Mouse (Mus musculus) forebrain, embryonic 15.5 days (tissue): ENCODE measurements around the gene Hmcn2. TPM values are rescaled to one million over a fixed set of nuclear protein-coding genes. Genes with fewer than 3 reads are reported as not detected.
A peak's percentile ranks its signal among the peaks of the same experiment; 100 is the strongest.

Source experiments
- ATAC-seq: fragments of 200-750 bp; cut with Nextera tagmentation; replicated peaks from 2 replicates; pipeline ENCODE4 v1.8.0; 2017; ENCODE audit warnings: mild to moderate bottlenecking, moderate TSS enrichment, moderate library complexity
- H3K27ac ChIP-seq: fragments of 300-500 bp; sonication (generic); replicated peaks from 2 replicates; pipeline ENCODE4 v1.5.1; 2015; ENCODE audit warnings: mild to moderate bottlenecking, inconsistent platforms
- H3K27me3 ChIP-seq: fragments of 300-500 bp; sonication (generic); 2 replicates; pipeline ENCODE4 v1.6.1; 2015; ENCODE audit warnings: inconsistent platforms
- H3K36me3 ChIP-seq: fragments of 300-500 bp; sonication (generic); 2 replicates; pipeline ENCODE4 v1.6.1; 2015; ENCODE audit warnings: mild to moderate bottlenecking, inconsistent platforms
- H3K4me1 ChIP-seq: fragments of 300-500 bp; sonication (generic); 2 replicates; pipeline ENCODE4 v1.6.1; 2015; ENCODE audit warnings: inconsistent platforms
- H3K4me2 ChIP-seq: fragments of 300-500 bp; sonication (generic); replicated peaks from 2 replicates; pipeline ENCODE4 v1.6.1; 2015; ENCODE audit warnings: mild to moderate bottlenecking, inconsistent platforms
- H3K4me3 ChIP-seq: fragments of 300-500 bp; sonication (generic); 2 replicates; pipeline ENCODE4 v1.5.1; 2015; ENCODE audit warnings: mild to moderate bottlenecking, inconsistent platforms
- H3K9ac ChIP-seq: fragments of 300-500 bp; sonication (generic); replicated peaks from 2 replicates; pipeline ENCODE4 v1.6.1; 2015; ENCODE audit warnings: mild to moderate bottlenecking, inconsistent platforms
- H3K9me3 ChIP-seq: fragments of 300-500 bp; sonication (generic); 2 replicates; pipeline ENCODE4 v1.6.1; 2016; ENCODE audit warnings: inconsistent platforms
- WGBS: fragments of 180-500 bp; shearing (Covaris S2); methylation state at CpG from one replicate; pipeline ENCODE4 v1.1.7; 2015; ENCODE audit warnings: mixed read lengths; 5-methylcytosine and 5-hydroxymethylcytosine counted together
- polyA plus RNA-seq: library from polyadenylated mRNA; unstranded; fragments of >200 nt; fragmentation: Nextera tagmentation; extraction: Ambion mirVana; gene quantifications from 2 replicates; pipeline ENCODE4 v1.2.1, GENCODE M21; 2015

Hmcn2 gene
- 0.19 and 0.22 TPM in 2 replicates for polyA plus RNA-seq

DNA sequence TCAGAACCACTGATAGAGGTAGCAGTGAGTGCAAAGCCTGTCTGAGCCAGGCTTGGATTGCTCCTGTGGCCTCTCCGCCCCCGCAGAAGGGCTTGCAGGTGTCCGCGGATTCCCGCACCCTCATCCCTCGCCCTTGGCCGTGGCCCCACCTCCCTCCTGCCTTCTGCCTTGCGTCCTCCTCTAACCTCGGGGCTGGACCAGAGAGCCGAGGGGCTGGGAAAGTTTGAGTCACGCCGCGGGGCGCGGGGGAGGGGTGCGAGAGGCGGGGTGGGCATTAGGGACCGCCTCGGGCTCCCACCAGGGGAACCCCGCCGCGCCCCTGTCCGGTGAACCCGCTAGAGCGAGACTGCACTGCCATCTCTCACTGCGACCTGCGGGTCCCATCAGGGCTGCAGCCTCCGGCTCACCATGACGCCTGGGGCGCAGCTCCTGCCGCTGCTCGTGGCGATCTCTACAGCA is at the start of gene Hmcn2:
Gene Hmcn2 (plus strand): TSS at position 409 of the 459 bp plus-strand sequence.
- H3K4me2 ChIP-seq: peak within 1 kb of the TSS; percentile 27
- H3K9ac ChIP-seq: no peak within 1 kb of the TSS
- H3K9me3 ChIP-seq: no peaks in the 10 kb centered on the region
- no peaks in the 10 kb centered on the region for H3K36me3 ChIP-seq
- no peak for ATAC-seq
- H3K27ac ChIP-seq: no peak within 1 kb of the TSS
- peaks cover 4% of the 10 kb centered on the region; the same call in 1 of the 2 replicates for H3K4me1 ChIP-seq
- WGBS: 1% methylated on average over 33 of the region's 33 CpGs
- peaks cover 56% of the 10 kb centered on the region for H3K27me3 ChIP-seq
- peak within 1 kb of the TSS; percentile 7 for H3K4me3 ChIP-seq

DNA sequence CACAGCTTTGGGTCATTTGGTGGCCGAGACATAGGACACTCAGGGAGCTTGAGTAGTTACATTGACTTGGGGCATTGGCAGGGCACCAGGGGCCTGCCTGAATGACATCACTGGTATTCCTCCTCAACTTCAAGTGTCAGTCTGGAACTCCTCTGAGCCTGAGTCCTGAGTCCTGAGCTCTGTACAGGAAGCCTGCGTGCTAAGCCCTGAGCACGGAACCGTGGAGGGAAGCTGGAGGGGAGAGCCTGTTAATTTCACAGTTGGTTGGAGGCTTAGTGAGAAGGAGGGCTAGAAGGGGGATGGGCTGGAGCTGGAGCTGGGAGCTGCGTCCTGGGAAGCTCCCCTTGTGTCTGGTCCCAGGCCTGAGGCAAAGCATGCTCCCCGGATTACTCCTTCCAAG is 46.8 kb upstream of the Hmcn2 start:
- no peaks in the 10 kb centered on the region for H3K27me3 ChIP-seq
- peaks cover 66% of the 10 kb centered on the region for H3K4me1 ChIP-seq
- ATAC-seq: no peak
- H3K27ac ChIP-seq: no peak overlapping the region
- no peaks in the 10 kb centered on the region for H3K36me3 ChIP-seq
- WGBS: 10% methylated on average over 6 of the region's 6 CpGs
- H3K4me2 ChIP-seq: no peak overlapping the region
- no peak overlapping the region for H3K9ac ChIP-seq
- no peaks in the 10 kb centered on the region for H3K9me3 ChIP-seq
- no peak overlapping the region for H3K4me3 ChIP-seq

DNA sequence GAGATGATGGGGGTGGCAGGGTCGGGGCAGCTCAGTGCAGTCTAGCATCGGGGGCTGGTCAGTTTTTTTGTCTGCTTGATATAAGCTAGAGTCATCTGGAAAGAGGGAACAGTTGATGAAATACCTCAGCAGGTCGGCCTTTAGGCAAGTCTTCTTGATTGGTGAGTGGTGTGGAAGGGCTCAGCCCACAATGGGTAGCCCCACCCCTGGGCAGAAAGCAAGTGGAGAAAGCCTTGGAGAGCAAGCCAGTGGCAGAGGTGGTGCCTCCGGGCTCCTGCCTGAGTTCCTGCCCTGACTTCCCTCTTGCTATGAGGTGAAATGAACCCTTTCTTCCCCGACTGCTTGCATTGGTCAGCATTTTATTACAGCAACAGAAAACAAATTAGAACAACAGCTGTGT is 45.6 kb upstream of the Hmcn2 start:
- no peaks in the 10 kb centered on the region for H3K9me3 ChIP-seq
- H3K27ac ChIP-seq: no peak overlapping the region
- H3K27me3 ChIP-seq: no peaks in the 10 kb centered on the region
- H3K4me2 ChIP-seq: no peak overlapping the region
- no peak for ATAC-seq
- no peaks in the 10 kb centered on the region for H3K36me3 ChIP-seq
- H3K9ac ChIP-seq: no peak overlapping the region
- peaks cover 55% of the 10 kb centered on the region for H3K4me1 ChIP-seq
- no peak overlapping the region for H3K4me3 ChIP-seq
- WGBS: 40% methylated on average over 5 of the region's 5 CpGs

DNA sequence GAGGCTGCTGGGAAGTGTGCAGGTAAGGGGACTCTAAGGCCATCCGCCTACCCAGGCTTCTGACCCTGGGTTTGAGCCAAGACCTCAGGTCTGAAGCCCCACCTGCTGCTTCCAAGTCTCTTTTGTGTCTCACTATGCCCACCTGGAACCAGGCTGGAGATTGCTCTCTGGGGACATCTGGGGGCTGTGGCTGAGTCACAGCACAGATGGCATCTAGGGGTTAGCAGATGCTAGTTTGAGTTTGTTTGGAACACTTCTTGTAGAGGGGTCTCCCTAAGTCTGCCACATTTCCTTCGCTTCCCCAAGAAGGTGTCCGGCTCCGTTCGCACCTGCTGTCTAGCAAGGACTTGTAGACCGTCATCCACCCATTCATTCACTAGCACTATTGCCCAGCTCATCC is 45.0 kb upstream of the Hmcn2 start:
- 0 out of 2 replicates have a peak, but pooled peaks have one; percentile 15 for ATAC-seq
- peak overlapping the region; percentile 68 for H3K27ac ChIP-seq

DNA sequence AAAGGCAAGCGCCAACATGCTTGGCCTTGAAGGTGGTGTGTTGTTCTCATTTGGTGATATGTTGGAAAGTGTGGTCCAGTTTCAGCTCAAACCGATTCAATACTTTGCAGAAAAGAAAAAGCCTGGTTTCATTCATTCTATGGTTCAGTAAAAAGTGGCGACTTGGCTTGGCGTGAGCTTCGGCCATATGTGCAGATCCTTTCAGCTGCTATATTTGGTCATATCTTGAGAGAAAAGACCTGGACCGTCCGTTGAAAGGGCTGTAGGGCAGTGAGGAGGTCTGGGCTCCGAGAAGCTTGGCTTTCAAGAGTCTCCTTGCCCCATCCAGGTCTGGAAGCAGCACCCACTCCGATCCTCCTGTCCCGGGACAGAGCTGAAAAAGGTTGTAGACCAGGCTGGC is 44.4 kb upstream of the Hmcn2 start:
- Histone ChIP-seq H3K4me2 (no peak overlapping the region), H3K9me3 (no peaks in the 10 kb centered on the region), H3K27me3 (no peaks in the 10 kb centered on the region), H3K36me3 (no peaks in the 10 kb centered on the region), H3K4me3 (no peak overlapping the region), H3K27ac (no peak overlapping the region), H3K4me1 (peaks cover 42% of the 10 kb centered on the region), H3K9ac (no peak overlapping the region)
- ATAC-seq: no peak
- 95% methylated on average over 10 of the region's 10 CpGs for WGBS

More for the DNA sequence above, 45.0 kb upstream of the Hmcn2 start:
- H3K36me3 ChIP-seq: no peaks in the 10 kb centered on the region
- 63% methylated on average over 6 of the region's 6 CpGs for WGBS
- H3K4me2 ChIP-seq: no peak overlapping the region
- H3K9ac ChIP-seq: no peak overlapping the region
- H3K4me1 ChIP-seq: peaks cover 49% of the 10 kb centered on the region
- H3K9me3 ChIP-seq: no peaks in the 10 kb centered on the region
- no peak overlapping the region for H3K4me3 ChIP-seq
- H3K27me3 ChIP-seq: no peaks in the 10 kb centered on the region

DNA sequence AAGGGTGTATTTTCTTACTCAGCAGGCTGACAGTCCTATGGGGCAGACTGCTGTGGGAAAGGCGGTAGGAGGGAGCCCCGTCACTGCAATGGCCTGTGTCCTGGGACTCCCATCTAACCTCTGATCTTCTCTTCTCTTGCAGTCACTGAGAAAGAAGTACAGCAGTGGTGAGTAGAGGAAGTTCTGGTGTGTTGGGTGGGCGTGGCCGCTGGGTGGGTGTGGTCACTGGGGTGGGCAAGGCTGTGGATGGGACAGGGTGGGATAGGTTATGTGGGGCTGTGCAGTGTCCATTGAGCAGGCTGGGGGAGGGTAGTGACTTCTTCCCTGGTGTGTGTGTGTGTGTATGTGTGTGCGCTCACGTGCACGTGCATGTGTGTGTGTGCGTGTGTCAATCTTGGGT is 43.7 kb upstream of the Hmcn2 start:
- Histone ChIP-seq H3K36me3 (0 out of 2 replicates have a peak, but pooled peaks cover 1% of the 10 kb centered on the region), H3K9ac (no peak overlapping the region), H3K27ac (no peak overlapping the region), H3K4me1 (peaks cover 36% of the 10 kb centered on the region), H3K27me3 (no peaks in the 10 kb centered on the region), H3K4me2 (no peak overlapping the region), H3K4me3 (no peak overlapping the region), H3K9me3 (no peaks in the 10 kb centered on the region)
- WGBS: 90% methylated on average over 8 of the region's 8 CpGs
- no peak for ATAC-seq

DNA sequence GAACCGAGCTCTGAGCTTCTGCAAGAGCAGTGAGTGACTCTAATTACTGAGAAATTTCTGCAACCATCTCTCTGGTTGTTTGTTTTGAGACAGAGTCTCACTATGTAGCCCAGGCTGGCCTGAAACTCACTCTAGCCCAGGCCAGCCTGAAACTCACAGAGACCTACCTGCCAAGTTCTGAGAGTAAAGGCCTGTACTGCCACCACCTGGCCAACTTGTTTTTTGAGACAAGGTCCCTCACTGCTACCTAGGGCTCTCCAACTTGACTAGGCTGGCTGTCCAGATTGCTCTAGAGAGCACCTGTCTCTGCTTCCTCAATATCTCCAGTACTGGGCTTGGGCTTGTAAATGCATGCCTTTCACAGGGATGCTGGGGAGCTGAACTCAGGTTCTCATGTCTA is 43.1 kb upstream of the Hmcn2 start:
- Histone ChIP-seq H3K27ac (no peak overlapping the region), H3K4me3 (no peak overlapping the region), H3K9me3 (no peaks in the 10 kb centered on the region), H3K4me1 (peaks cover 31% of the 10 kb centered on the region), H3K36me3 (0 out of 2 replicates have a peak, but pooled peaks cover 5% of the 10 kb centered on the region), H3K9ac (no peak overlapping the region), H3K27me3 (no peaks in the 10 kb centered on the region), H3K4me2 (no peak overlapping the region)
- ATAC-seq: no peak
- 90% methylated on average over 1 of the region's 1 CpGs for WGBS

DNA sequence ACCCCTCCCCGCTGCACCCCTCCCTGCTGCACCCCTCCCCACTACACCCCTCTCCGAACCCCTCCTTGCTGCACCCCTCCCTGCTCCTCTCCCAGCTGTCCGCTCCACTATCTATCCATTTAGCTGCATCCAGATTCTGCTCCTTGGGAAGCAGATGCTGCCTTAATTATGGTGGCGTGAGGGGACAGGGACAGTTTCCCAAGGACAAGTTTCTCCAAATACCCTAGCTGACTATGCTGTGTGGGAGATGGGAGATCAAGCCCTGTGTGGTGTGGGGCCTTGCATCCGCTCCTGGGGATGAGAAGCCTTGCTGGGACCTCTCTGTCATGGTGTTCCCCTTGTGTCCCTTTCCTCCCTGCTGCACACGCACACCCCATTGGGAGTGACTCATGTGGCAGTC is 39.2 kb upstream of the Hmcn2 start:
- no peaks in the 10 kb centered on the region for H3K27me3 ChIP-seq
- H3K9me3 ChIP-seq: no peaks in the 10 kb centered on the region
- H3K9ac ChIP-seq: no peak overlapping the region
- ATAC-seq: no peak
- no peak overlapping the region for H3K4me2 ChIP-seq
- WGBS: 87% methylated on average over 6 of the region's 6 CpGs
- 0 out of 2 replicates have a peak, but pooled peaks cover 10% of the 10 kb centered on the region for H3K36me3 ChIP-seq
- H3K27ac ChIP-seq: no peak overlapping the region
- no peak overlapping the region for H3K4me3 ChIP-seq
- H3K4me1 ChIP-seq: peaks cover 18% of the 10 kb centered on the region

DNA sequence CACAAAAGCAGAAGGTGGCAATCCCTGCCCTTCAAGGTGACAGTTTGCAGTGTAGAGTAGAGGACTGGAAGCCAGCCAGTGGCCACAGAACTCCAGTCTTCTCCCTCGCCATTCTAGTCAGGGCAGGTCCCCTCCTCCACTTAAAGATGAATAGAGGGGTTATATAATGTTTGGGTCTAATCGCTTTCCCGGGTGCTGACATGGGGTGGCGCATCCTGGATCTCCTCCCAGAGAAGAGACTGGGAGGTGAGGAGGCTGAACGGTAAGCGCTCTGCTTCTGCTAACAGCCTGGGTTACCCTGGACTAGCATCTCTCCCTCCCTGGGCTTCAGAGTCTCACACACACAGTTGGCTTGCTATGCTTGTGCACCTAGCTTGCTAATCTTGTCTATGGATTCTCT is 36.4 kb upstream of the Hmcn2 start:
- 57% methylated on average over 6 of the region's 6 CpGs for WGBS
- no peak for ATAC-seq
- Histone ChIP-seq H3K36me3 (peaks cover 28% of the 10 kb centered on the region; the same call in 1 of the 2 replicates), H3K9me3 (no peaks in the 10 kb centered on the region), H3K4me2 (no peak overlapping the region), H3K27ac (0 out of 2 replicates have a peak overlapping the region, but pooled peaks have one; percentile 34), H3K4me1 (peaks cover 25% of the 10 kb centered on the region), H3K27me3 (no peaks in the 10 kb centered on the region), H3K9ac (no peak overlapping the region), H3K4me3 (no peak overlapping the region)

DNA sequence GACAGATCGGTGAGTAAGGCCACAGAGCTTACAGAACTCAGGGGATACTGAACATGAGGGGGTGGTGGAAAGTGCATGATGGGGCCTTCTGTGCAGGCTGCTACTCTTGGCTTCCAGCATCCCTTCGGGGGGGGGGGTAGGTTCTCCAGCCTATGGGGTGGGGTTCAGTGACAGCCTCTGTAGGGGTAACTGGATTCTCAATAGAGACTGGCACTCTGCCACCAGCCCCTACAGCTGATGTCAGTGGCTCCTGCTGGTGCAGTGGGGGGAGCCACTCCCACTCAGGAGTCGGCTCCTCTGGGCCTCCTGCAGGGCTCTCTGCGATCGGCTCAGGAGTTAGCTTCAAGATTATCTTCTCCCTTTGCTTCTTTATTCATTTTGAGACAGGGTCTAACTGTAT is 35.7 kb upstream of the Hmcn2 start:
- no peak overlapping the region for H3K9ac ChIP-seq
- no peaks in the 10 kb centered on the region for H3K27me3 ChIP-seq
- H3K9me3 ChIP-seq: no peaks in the 10 kb centered on the region
- 0 out of 2 replicates have a peak overlapping the region, but pooled peaks have one; percentile 34 for H3K27ac ChIP-seq
- H3K4me3 ChIP-seq: no peak overlapping the region
- H3K36me3 ChIP-seq: peaks cover 28% of the 10 kb centered on the region; the same call in 1 of the 2 replicates
- WGBS: 51% methylated on average over 5 of the region's 5 CpGs
- H3K4me1 ChIP-seq: peaks cover 25% of the 10 kb centered on the region
- no peak overlapping the region for H3K4me2 ChIP-seq
- peak; percentile 42; the same call in 1 of the 2 replicates for ATAC-seq

DNA sequence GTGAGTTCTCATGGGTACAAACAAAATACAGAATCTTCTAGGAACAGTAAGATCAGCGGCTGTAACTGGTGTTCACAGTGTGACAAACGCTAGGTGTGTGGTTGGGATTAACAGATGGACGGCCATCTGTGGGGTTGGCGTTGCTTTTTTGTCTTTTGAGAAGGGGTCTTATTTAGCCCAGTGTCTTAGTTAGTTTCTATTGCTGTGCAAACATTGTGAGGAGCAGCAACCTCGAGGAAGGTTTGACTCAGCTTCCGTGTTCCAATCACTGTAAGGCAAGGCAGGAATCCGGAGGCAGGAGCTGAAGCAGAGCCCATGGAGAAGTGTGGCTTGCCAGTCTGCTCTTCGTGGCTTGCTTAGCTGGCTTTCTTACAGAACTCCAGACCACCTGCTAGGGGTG is 33.1 kb upstream of the Hmcn2 start:
- ATAC-seq: no peak
- 42% methylated on average over 8 of the region's 8 CpGs for WGBS
- H3K4me2 ChIP-seq: no peak overlapping the region

DNA sequence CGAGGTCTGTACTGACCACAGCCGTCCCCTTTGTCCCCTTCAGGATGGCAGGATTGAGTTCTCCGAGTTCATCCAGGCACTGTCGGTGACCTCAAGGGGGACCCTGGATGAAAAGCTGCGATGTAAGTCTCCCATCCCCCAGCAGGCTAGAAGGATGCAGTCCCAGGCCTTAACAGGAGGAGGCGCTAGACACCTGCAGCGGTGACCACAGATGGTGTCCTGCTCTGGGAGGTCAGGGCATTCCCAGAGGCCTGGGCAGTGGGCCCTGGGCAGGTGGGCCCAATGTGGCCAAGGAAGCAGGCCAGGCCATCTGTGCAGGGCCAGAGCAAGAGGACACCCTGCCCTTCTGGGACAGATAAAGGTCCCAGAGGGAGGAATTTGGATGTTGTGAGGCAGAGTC is 31.9 kb upstream of the Hmcn2 start:
- H3K27ac ChIP-seq: no peak overlapping the region
- no peaks in the 10 kb centered on the region for H3K27me3 ChIP-seq
- no peak overlapping the region for H3K4me3 ChIP-seq
- H3K9ac ChIP-seq: no peak overlapping the region
- ATAC-seq: no peak
- 51% methylated on average over 7 of the region's 7 CpGs for WGBS
- H3K4me2 ChIP-seq: no peak overlapping the region
- H3K36me3 ChIP-seq: peaks cover 52% of the 10 kb centered on the region
- no peaks in the 10 kb centered on the region for H3K9me3 ChIP-seq
- peaks cover 24% of the 10 kb centered on the region for H3K4me1 ChIP-seq

More for the DNA sequence above, 33.1 kb upstream of the Hmcn2 start:
- Histone ChIP-seq H3K36me3 (peaks cover 47% of the 10 kb centered on the region), H3K27me3 (no peaks in the 10 kb centered on the region), H3K4me3 (no peak overlapping the region), H3K4me1 (peaks cover 25% of the 10 kb centered on the region), H3K9me3 (no peaks in the 10 kb centered on the region), H3K9ac (no peak overlapping the region), H3K27ac (peak overlapping the region; percentile 69)

DNA sequence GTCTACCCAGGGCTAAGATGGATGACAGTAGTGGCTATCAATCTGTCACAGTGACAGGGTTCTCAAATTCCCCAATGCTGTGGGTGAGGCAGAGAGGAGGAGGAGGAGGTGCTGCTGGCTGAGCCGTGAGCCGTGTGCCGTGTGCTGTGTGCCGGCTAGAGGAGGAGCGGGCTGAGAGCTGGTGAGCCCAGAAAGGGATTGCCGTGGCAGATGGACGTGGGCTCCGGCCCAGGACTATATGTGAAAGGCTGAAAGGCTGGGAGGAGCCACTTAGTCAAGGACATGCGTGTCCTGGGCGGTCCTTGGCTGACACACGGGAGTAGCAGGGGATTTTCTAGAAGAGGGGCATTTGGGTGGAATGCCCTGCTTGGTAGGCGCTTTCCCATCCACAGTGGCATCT is 31.3 kb upstream of the Hmcn2 start:
- no peak overlapping the region for H3K4me3 ChIP-seq
- H3K36me3 ChIP-seq: peaks cover 55% of the 10 kb centered on the region
- ATAC-seq: no peak
- no peaks in the 10 kb centered on the region for H3K27me3 ChIP-seq
- H3K27ac ChIP-seq: no peak overlapping the region
- H3K9ac ChIP-seq: no peak overlapping the region
- no peak overlapping the region for H3K4me2 ChIP-seq
- no peaks in the 10 kb centered on the region for H3K9me3 ChIP-seq
- peaks cover 18% of the 10 kb centered on the region for H3K4me1 ChIP-seq
- whole genome bisulfite sequencing: 90% methylated on average over 12 of the region's 12 CpGs
